Mouse (Mus musculus): ENCODE data around the gene Tnfrsf25.

Tnfrsf25 gene

DNA sequence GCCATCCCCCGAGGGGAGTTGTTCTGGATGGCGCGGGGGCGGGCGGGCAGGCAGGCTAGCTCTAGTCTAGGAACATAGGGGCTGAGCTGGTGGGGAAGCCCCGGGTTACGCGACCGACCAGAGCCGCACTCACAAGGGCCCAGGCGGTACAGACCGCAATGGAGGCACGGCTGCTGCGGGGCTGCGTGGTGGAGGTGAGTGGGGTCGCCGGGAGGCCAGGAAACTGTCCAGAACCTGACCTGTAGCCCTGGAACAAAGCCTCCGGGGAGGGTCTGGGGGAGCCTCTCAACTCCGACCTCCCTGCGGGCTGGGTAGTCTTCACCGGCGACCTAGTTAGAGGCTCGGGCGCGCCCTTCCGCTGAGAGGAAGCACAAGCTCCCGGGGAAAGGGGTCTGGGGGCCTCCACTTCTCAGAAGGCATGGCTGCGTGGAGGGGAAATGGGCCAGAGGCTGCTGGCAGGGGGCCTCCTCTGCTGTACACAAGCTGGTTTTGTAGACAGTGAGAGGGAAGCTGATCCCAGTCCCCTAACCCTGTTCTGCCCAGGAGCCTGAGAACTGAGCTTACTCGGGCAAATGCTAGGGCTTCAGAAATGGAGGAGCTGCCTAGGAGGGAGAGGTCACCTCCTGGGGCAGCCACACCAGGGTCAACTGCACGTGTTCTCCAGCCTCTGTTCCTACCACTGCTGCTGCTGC, at the start of gene Tnfrsf25:
Gene Tnfrsf25 (plus strand): TSS at position 14 of the 692 bp plus-strand sequence.
- DNase-seq (ENCODE audit: low read depth, low spot score): no peak

DNA sequence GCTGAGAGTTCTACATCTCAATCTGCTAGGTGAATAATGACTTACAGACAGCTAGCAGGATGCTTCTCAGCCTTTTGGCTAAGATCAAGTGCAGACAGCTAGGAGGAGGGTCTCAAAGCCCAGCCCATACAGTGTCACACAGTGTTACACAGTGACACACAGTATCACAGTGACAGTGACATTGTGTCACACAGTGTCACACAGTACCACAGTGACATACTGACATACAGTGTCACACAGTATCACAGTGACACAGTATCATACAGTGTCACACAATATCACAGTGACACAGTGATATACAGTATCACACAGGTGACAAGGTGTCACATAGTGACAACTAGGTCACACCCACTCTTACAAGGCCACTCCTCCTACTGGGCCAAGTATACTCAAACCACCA, 48.5 kb upstream of the Tnfrsf25 start:
- DNase-seq (ENCODE audit: low read depth, low spot score): no peak

- DNase-seq (ENCODE audit: low read depth, low spot score): no peak
Observed at GRCm38 (mm10) chr4:152068166-152068724, 47.5 kb upstream of the Tnfrsf25 start.

- DNase-seq (ENCODE audit: low read depth, low spot score): no peak
Observed at GRCm38 (mm10) chr4:152069245-152069644, 46.5 kb upstream of the Tnfrsf25 start.

GRCm38 (mm10) chr4:152070494-152071396, 45.0 kb upstream of the Tnfrsf25 start:
- DNase-seq (ENCODE audit: low read depth, low spot score): no peak

GRCm38 (mm10) chr4:152072121-152072601, 43.6 kb upstream of the Tnfrsf25 start, which contains the start of gene Plekhg5:
Gene Plekhg5 (plus strand): TSS chr4:152072498.
- no peak for DNase-seq (ENCODE audit: low read depth, low spot score)

DNA sequence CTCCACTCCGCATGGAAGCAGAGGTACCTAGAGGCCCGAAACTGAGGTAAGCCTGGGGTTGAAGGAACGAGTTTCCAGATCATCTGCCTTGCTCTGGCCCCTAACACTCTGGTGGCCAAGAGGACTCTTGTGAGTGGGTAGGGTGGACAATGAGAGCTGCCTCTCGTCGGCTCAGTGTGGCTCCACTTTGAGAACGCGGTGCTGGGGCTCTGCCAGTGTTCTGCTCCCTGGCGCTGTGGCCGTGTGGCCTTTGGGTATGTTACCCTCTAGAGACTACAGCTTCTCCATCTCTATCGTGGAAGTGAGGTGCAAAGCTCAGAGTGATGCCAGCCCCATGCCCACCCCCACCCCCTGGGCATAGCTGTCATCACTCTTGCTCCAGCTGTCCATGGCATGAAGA, 43.1 kb upstream of the Tnfrsf25 start:
- DNase-seq (ENCODE audit: low read depth, low spot score): no peak

GRCm38 (mm10) chr4:152073715-152074114, 42.0 kb upstream of the Tnfrsf25 start:
- no peak for DNase-seq (ENCODE audit: low read depth, low spot score)

- DNase-seq (ENCODE audit: low read depth, low spot score): no peak
Observed at GRCm38 (mm10) chr4:152074548-152074947, 41.2 kb upstream of the Tnfrsf25 start.

DNA sequence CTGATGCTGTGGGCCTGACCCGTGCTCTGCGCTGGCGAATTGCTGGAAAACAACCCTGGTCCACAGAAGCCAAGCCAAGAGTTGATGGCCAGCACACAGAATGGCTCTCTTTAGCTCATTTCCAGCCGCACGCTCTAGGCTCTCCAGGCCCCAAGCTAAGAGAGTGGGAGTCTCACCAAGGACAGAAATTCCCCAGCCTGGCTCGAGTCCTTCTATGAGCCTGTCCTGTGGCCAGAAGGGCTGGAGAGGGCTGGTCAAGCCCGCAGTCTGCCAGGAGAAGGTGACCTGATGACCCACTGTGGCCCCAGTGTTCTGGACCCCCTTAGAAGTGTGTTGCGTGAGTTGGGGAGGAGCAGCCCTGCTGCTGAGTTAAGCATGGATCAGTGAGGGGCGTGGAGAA, 38.5 kb upstream of the Tnfrsf25 start:
- DNase-seq (ENCODE audit: low read depth, low spot score): no peak

DNA sequence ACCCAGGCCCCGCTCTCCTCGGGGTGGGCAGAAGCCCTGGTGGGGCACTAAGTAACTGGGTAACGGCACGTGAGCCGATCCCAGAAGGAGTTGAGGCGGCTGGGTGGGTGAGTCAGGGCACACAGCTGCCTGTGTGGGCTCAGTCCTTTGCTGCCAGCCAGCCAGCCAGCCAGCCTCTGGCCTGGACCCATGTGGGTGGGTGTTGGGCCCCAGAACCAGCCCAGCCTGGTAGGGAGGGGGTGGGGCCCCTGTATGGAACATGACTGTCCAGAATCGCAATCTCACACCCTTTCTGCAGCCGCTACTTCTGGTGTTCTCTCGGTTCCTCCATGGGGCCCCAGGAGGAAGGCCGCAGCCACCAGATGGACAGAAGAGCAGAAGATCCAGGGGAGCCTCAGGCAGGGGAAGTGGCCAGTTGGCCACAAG, 37.6 kb upstream of the Tnfrsf25 start:
- DNase-seq (ENCODE audit: low read depth, low spot score): no peak

- DNase-seq (ENCODE audit: low read depth, low spot score): no peak
Observed at GRCm38 (mm10) chr4:152079261-152079660, 36.5 kb upstream of the Tnfrsf25 start.

- DNase-seq (ENCODE audit: low read depth, low spot score): no peak
Observed at GRCm38 (mm10) chr4:152079931-152080330, 35.8 kb upstream of the Tnfrsf25 start.

DNA sequence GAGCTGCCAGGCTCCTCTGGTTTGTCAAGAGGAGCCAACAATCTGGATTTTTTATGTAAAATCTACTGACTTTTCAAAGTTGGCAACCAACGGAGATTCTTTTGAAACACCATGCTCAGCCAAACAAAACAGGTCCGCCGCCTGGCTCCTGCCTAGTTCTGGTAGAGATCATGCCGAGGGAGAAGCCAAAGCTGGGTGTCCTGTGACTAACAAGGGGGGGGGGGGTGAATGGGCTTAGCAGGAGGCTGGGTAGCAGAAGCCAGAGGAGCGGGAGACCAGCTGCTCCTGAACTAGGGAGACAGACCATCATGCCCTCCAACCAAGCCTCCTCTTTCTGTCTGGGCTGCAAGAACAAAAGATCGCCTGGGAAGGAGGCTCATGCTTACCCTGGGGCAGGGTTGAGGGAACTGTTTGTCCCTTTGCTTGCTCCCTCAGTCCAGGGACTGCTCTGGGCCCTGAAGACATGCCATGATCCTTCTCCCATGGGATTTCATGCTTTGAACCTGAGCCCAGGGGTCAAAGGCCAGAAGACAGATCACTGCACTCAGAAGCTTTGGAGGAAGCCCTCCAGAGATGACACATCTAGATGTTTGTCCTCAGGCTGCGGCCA, 32.0 kb upstream of the Tnfrsf25 start:
- DNase-seq (ENCODE audit: low read depth, low spot score): no peak

DNA sequence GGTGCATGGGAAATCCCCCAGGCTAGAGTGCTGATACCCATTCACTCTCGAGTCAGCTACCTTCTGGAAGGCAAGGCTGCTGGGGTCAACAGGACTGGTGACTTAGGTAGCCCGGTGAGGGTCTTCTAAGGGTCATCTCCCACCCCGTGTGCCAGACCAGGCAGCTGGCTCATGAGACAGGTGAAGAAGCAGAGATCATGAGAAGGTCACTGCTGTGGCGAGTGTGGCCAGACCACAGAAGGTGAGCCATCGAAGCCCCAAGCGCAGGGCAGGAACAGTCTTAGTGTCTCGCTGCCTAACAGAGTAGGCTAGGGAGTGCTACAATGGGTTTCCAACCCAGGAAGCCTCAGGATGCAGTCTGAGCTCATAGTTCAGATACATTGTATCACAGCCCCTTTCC, 31.1 kb upstream of the Tnfrsf25 start:
- no peak for DNase-seq (ENCODE audit: low read depth, low spot score)

- DNase-seq (ENCODE audit: low read depth, low spot score): no peak
Observed at GRCm38 (mm10) chr4:152086505-152087210, 29.1 kb upstream of the Tnfrsf25 start.

- no peak for DNase-seq (ENCODE audit: low read depth, low spot score)
Observed at GRCm38 (mm10) chr4:152087211-152088081, 28.3 kb upstream of the Tnfrsf25 start.

DNA sequence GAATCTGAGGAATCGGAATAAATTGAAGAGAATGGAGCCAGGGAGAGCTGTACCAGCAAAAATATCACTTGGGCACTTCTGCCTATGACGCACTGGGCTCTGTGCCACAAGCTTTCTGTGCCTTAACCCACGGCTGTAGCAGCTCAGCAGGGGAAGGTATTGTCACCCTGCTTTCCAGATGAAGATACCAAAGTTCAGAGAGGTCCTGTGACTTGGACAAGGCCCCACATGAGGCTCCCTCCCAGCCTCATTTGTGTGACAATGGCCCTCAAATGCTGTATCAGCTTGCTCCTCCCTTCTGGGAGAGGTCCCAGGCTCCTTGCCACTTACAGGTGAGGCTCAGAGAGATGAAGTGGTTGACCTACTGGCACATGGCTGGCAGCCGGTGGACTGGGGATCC, 27.6 kb upstream of the Tnfrsf25 start:
- DNase-seq (ENCODE audit: low read depth, low spot score): no peak

DNA sequence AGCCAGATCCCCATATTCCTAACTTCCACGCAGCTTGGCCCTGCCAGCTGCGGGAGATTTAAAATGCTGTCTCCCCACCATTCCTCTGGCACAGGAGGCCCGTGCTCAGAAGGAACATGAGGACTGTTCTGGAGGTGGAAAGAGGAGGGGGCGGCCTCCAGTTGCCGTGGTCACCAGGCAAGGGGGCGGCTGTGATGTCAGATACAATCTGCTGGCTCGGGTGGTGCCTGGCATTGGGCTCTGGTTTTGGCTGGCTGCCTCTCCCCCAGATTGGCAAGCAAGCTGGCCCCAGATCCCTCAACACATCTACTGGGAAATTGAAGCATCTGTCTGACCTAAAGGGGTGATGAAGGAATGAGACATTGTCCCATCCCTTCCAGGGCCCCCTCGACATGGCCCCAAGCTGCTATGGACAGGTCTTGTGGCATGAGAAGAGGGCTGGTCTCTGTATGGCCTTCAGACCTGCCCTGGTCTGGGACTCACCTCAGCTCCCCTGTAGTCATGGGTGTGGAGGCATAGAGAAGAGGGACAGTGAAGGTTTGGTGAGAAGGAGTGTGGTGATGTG, 27.1 kb upstream of the Tnfrsf25 start:
- no peak for DNase-seq (ENCODE audit: low read depth, low spot score)

- no peak for DNase-seq (ENCODE audit: low read depth, low spot score)
Observed at GRCm38 (mm10) chr4:152090191-152090590, 25.5 kb upstream of the Tnfrsf25 start.
